Mouse (Mus musculus) embryonic fibroblast, embryonic 13.5 days (primary cell): ENCODE results near the gene Col6a3. TPM values are rescaled to one million over a fixed set of nuclear protein-coding genes. Genes with fewer than 3 reads are reported as not detected.

ENCODE experiments used
- H3K27ac ChIP-seq: 2 replicates; pipeline ENCODE4 v1.5.1; 2012; ENCODE audit warnings: low read length, control low read depth, inconsistent platforms; ENCODE audit not compliant: insufficient read depth
- H3K4me1 ChIP-seq: 2 replicates; pipeline ENCODE4 v1.6.1; 2011; ENCODE audit warnings: low read length; ENCODE audit not compliant: control insufficient read depth, insufficient read depth
- H3K4me3 ChIP-seq: 2 replicates; pipeline ENCODE4 v1.5.1; 2011; ENCODE audit warnings: mild to moderate bottlenecking, control low read depth, low read length; ENCODE audit not compliant: insufficient read depth
- CTCF ChIP-seq: IDR thresholded peaks from 2 replicates; pipeline ENCODE4 v1.5.1; 2011; ENCODE audit warnings: mild to moderate bottlenecking, control low read depth, low read length, moderate library complexity, borderline replicate concordance; ENCODE audit not compliant: insufficient read depth
- POLR2A ChIP-seq: IDR thresholded peaks from 2 replicates; pipeline ENCODE4 v1.6.1; 2011; ENCODE audit warnings: low read depth, mild to moderate bottlenecking, control low read depth, low read length, moderate library complexity
- polyA plus RNA-seq: library from polyadenylated mRNA; stranded (reverse); fragments of >200 nt; gene quantifications from 2 replicates; pipeline ENCODE4 v1.2.4, GENCODE M21; 2011; ENCODE audit warnings: low read depth; ENCODE audit not compliant: missing spikeins, insufficient read length

The Col6a3 gene
- polyA plus RNA-seq = 591 and 749 TPM in 2 replicates

- Histone ChIP-seq H3K27ac (peak within 1 kb of the TSS; percentile 78), H3K4me1 (peaks cover 3% of the 10 kb centered on the region; the same call in 1 of the 2 replicates), H3K4me3 (peak within 1 kb of the TSS; percentile 62)
- TF ChIP-seq POLR2A (peak; percentile 99), CTCF (no peak)
Measured at GRCm38 (mm10) chr1:90843836-90844235, at the start of gene Col6a3. Gene Col6a3 (minus strand): TSS chr1:90843971.

DNA sequence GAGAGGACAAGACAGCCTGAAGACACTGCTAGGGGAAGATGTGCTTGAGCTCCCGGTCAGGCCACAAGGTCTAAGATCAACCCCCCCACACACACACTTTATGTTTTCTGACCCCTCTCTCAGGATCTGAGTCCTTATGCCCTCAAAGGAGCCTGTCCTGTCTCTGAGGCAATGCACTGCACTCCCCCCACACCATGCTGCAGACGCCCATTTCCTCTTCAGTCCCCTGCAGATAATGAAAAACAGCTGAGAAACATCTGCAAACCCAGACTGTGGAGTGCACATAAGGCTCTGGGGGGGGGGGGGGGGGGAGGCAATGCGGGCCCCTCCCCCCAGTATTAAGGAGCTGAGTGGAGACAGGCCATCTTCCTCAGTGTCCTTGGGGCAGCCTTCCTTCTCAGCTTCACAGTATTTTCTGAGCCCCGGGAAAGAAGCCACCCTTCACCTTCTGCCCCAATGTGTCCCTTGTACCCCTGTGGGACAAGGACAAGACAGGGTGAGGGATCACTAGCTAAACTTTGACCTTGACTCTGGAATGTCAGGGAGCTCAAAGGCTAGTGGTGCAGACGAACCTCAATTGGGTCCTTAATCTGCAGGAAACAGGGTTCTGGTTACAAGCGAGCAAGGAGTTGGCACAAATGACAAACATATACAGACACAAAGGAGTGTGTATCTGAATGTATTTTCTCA is 42.1 kb upstream of the Col6a3 start:
- no peak for TF ChIP-seq CTCF
- no peak for TF ChIP-seq POLR2A
- H3K27ac ChIP-seq = no peak overlapping the region
- H3K4me3 ChIP-seq = no peak overlapping the region
- H3K4me1 ChIP-seq = no peaks in the 10 kb centered on the region

DNA sequence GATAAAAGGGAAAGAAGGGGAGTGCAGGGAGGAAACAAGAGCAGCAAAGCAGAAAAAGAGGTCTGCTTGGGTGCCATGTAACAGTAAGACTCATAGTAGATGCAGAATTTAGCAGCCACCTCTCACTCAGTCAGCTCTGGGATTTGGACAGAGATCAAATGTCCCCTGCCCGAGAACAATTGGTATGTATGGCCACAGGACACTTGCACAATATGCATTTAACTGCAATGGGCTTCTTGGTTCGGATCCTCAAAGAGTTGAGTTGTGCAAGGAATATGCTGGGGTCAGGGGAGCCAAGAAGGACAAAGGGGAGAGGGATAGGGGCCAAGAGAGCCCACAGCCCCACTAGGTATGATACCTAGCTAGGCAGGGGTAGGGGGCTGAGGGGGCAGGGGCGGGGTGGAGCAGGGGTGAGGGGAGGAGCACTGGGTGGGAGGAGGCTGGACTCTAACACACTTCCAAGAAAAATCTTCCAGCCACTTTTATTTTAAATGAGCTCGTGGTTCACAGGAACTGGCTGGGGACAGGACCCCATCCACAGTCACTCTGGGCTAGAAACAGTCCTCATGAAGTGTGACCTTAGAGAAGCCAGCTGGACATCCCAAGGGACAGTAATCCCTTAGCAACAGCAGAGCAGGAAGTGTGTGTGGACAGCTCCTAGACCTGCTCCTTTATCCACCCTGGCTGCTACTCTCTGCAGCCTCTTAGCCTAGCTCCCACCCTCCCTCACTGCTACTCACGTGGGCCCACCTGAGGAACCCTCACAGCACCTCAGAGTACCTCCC is 32.9 kb upstream of the Col6a3 start:
- no peak for TF ChIP-seq CTCF
- no peaks in the 10 kb centered on the region for H3K4me1 ChIP-seq
- no peak overlapping the region for H3K27ac ChIP-seq
- H3K4me3 ChIP-seq = no peak overlapping the region

- Histone ChIP-seq H3K4me1 (no peaks in the 10 kb centered on the region), H3K4me3 (no peak overlapping the region), H3K27ac (no peak overlapping the region)
- TF ChIP-seq CTCF = no peak
- TF ChIP-seq POLR2A = no peak
Measured at GRCm38 (mm10) chr1:90875961-90876360, 32.2 kb upstream of the Col6a3 start.

- Histone ChIP-seq H3K4me1 (no peaks in the 10 kb centered on the region), H3K27ac (no peak overlapping the region), H3K4me3 (no peak overlapping the region)
- no peak for TF ChIP-seq CTCF
- TF ChIP-seq POLR2A = no peak
Measured at GRCm38 (mm10) chr1:90875371-90875770, 31.6 kb upstream of the Col6a3 start.

GRCm38 (mm10) chr1:90870581-90870980 is 26.8 kb upstream of the Col6a3 start:
- no peak overlapping the region for H3K4me3 ChIP-seq
- no peak overlapping the region for H3K27ac ChIP-seq
- no peaks in the 10 kb centered on the region; the same call in 1 of the 2 replicates for H3K4me1 ChIP-seq
- TF ChIP-seq CTCF = no peak

GRCm38 (mm10) chr1:90866734-90867133 is 23.0 kb upstream of the Col6a3 start:
- no peak overlapping the region for H3K27ac ChIP-seq
- no peaks in the 10 kb centered on the region; the same call in 1 of the 2 replicates for H3K4me1 ChIP-seq
- H3K4me3 ChIP-seq = no peak overlapping the region
- TF ChIP-seq CTCF (no peak), POLR2A (no peak)

DNA sequence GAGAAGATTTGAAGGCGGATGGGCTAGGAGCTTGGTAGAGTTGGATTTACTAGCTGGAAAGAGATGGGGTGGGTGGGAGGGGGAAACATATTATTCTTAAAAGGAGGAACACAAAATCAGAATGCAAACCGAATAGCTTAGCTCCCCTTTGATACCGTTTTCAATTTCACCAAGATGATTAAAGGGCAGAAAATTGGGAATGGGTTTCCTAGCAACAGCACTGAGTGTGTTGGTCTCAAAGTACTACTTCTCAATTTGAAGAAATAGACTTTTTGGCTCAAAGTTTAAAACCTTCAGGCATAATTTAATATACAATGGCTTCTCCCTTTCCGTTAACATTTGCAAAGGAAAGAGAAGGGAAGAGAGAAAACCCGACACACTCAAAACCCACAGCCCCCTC is 12.1 kb upstream of the Col6a3 start:
- Histone ChIP-seq H3K27ac (no peak overlapping the region), H3K4me3 (no peak overlapping the region), H3K4me1 (no peaks in the 10 kb centered on the region)
- TF ChIP-seq CTCF (no peak), POLR2A (no peak)

DNA sequence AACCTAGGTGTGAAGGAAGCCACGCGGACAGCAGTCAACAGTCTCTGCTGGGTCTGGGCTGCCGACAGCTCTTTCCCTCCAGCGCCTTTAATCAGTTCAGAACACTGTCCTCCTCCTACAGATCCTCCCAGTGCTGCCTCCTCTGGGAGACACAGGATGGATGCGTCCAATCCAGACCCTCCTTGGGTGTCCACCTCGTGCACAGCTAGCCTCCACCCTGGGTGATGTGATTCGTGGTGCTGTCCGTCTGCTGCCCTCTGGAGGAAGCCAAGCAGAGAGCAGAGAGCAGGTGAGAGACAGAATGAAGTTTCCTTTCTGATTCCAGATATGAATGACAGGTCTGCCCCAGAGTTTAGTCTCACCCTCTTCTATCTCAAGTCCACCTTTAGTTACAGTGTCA is 6.1 kb upstream of the Col6a3 start:
- Histone ChIP-seq H3K4me3 (no peak overlapping the region), H3K4me1 (no peaks in the 10 kb centered on the region), H3K27ac (no peak overlapping the region)
- no peak for TF ChIP-seq POLR2A
- peak; percentile 96 for TF ChIP-seq CTCF

DNA sequence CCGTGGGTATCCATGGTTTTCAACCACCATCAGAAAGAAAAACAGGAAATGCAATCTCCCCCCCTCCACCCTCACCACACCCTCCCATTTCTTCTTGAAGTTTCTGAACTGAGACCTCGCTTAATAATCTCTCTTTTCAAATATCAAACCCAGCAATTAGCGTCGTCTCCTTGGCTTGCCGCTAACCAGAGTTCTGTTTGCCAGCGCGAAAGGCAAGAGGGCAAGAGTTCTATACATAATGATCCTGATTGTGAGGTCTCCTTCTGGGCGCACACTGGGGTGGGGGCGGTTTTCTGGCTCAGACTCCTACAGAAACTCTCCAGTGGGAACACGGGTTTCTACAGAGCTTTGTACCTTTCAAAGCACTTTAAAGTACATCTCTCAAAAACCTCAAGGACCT is 1.4 kb upstream of the Col6a3 start:
- no peak overlapping the region for H3K27ac ChIP-seq
- TF ChIP-seq CTCF (no peak), POLR2A (no peak)
- H3K4me1 ChIP-seq = no peaks in the 10 kb centered on the region
- H3K4me3 ChIP-seq = no peak overlapping the region
